Mouse (Mus musculus) layer of hippocampus, adult 11-12 months (tissue): ENCODE measurements around the gene Cd276.

ENCODE experiments used
- DNase-seq: peaks from one replicate; pipeline ENCODE4 v3.0.0; 2022; ENCODE audit warnings: low spot score

Gene Cd276

DNA sequence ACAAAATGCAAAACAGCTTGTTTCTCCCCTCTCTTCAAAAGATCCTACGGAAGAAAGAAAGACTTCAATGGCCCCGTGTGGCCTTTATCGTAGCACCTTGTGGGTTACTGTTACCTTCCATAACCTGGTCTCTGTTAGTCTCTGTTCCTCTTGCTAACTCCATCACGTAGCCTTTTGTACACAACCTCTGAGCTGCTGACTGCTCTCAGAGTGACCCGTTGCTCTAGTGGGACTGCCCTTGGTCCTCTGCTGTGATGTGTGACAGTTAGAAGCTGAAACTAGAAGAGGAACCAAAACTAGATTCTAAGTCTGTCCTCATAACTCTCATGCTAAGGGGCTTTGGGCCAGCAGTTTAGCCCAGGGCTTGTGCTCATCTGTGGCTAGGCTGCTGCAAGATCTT, 44.8 kb downstream of the Cd276 start:
- DNase-seq: no peak

GRCm38 (mm10) chr9:58507216-58508005, 47.8 kb downstream of the Cd276 start:
- no peak for DNase-seq

DNA sequence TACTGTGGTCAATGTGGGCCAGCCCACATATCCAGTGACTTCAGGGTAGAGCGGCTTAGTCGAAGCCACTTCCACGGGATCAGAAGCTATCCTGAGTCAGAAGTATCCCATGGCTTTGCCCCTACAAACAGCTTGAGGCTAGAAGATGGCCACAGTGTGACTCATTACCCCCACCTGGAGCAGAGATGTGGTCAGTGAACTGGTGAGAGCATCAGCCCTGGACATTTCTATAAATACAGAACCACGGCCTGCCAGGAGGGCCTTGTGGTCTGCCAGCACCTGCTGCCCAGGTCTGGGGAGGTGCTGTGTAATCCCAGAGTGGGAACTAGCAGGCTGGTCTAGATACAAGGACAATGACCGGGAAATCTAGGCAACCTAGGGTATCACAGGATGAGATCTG, 54.3 kb downstream of the Cd276 start:
- no peak for DNase-seq

GRCm38 (mm10) chr9:58497942-58498341, 57.3 kb downstream of the Cd276 start:
- no peak for DNase-seq

- no peak for DNase-seq
These were observed 58.6 kb downstream of the Cd276 start for GRCm38 (mm10) chr9:58496470-58497182.

GRCm38 (mm10) chr9:58495035-58495434, 60.2 kb downstream of the Cd276 start:
- DNase-seq: no peak

GRCm38 (mm10) chr9:58490391-58490790, 64.8 kb downstream of the Cd276 start:
- DNase-seq: no peak

DNA sequence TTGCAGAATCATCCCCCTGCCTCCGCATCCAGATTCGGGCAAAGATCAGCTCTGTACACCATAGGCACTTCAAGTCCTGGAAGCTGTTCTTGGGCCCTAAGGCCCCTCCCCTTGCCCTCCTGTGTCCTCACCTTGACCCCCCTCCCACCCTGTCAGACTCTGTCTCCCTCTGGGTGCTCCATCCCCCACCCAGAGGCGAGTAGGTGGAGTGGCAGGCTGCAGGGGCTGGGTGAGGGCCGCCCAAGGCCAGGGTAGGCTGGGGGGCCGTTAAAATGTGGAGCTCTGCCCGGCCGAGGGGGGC, 65.4 kb downstream of the Cd276 start:
- DNase-seq: no peak

DNA sequence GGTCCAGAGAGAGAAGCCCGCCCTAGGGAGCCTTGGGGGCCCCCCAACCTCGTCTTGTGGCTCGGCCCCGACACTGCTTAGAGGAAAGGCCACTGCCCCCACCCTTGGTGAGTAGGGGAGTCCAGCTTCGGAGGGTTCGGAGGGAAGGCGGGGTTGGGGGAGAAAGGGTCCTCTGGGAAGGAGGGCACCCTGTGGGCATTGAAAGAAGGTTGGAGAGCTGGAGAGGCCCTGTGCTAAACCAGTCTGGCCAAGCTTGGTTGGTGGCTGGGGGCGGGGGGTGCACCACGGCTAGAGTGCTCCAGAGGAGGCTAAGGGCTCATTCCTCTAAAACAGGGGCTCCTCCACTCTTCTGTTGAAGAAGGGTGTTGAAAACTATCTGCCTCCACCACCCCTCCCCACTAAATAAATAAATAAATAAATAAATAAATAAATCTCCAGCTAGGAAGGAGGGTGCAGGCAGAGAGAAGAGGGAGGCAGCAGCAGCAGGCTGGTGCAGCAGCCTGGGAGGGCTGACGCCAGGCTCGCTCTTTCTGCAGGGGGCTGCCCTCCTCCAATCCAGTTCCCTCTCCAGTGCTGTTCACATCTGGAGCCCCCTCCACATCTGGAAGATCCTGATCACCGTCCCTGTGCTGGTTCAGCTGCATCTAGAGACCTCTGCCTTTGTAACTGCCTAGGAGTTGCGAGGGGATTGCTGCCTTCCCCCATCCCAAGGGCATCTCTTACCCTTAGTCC, 65.9 kb downstream of the Cd276 start:
- DNase-seq: no peak

DNA sequence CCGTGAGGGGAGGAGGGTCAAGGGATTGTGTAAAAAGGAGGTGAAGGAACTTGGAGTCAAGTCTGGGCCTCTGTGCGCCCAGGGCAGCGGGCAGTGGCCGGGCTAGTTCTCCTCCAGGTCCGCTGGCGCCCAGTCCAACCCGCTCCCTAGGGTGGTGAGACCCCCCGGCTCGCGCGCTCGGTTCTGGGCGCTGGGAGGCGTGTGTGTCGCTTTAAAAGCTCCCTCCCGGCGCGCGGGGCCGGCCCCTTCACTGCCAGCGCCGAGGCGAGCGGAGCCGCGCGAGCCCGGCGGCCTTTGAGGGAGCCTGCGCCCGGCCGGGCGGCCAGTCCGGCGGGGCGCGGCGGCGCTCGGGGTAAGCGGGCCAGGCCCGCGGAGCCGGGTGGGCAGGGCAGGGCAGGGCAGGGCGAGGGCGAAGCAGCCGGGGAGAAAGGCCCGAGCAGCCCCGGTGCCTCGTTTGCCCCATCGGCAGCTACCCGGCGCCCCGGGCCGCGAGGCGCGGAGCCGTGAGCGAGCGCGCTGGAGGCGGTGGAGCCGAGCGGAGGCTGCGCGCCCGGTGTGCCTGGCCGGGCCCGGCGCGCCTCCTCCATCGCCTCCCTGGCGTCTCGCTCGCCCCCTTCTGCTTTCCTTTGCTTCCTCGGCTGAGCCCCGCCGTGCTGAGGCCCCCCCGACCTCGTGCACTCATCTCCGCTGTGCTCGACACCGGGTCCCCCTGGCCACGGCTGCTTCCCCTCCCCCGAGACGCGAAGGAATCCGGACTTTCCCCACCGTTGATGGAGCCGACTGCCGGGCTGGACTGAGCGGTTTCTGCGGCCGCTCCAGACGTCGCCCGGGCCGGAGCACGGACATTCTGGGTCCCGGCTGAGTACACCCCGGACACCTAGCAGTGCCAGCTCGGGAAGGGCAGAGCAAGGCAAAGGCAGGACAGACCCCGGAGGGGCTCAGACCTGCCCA, 67.1 kb downstream of the Cd276 start, which contains the start of gene Insyn1:
TSS of gene Insyn1 (plus strand) at position 753 of the 951 bp plus-strand sequence.
- peak; percentile 56 for DNase-seq

GRCm38 (mm10) chr9:58487076-58487475, 68.2 kb downstream of the Cd276 start:
- DNase-seq: no peak
